Mouse (Mus musculus) kidney, adult 2 months (tissue): Measurements from ENCODE around the gene Cdc73.

Experiments
- CTCF ChIP-seq: fragments of 200-500 bp; conservative IDR thresholded peaks from 2 replicates; pipeline ENCODE4 v1.5.1; 2011; ENCODE audit warnings: low read depth, mild to moderate bottlenecking, control low read depth, low read length, moderate library complexity, mixed read lengths; ENCODE audit not compliant: insufficient read depth, insufficient read length
- POLR2A ChIP-seq: fragments of 200-500 bp; IDR thresholded peaks from one replicate; pipeline ENCODE4 v1.6.1; 2011; ENCODE audit warnings: low read depth, low read length, control low read depth

DNA sequence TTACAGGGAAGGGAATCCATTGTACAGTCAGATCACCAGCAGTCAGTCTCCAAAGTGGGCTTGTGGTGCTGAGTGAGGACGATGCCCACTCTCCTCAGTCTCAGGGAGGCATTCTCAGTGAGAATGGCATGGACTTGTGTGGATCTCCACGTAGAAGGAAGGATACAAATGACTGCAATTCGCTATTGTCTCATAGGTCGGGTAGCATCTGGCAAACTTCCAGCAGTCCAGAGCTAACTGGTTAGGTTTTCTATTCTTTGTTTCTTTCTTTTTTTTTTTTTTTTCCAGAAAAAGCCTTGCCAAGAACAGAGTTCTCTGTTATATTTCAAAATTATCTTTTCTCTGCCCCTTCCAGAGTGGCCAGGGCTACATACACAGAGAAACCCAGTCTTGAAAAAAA lies 4.3 kb upstream of the Cdc73 start:
- TF ChIP-seq CTCF (no peak), POLR2A (no peak)
